Mouse (Mus musculus) stomach, postnatal 0 days (tissue): ENCODE measurements around the gene Rpl7a. TPM values are rescaled to one million over a fixed set of nuclear protein-coding genes. Genes with fewer than 3 reads are reported as not detected.

Experiments
- ATAC-seq: fragments of 200-750 bp; cut with Nextera tagmentation; 2 replicates; pipeline ENCODE4 v1.8.0; 2017; ENCODE audit not compliant: low FRiP score, low TSS enrichment
- DNase-seq: peaks from one replicate; pipeline ENCODE4 v3.0.0-alpha.2; 2016; ENCODE audit warnings: low spot score
- H3K27ac ChIP-seq: fragments of 300-500 bp; sonication (generic); replicated peaks from 2 replicates; pipeline ENCODE4 v1.5.1; 2014; ENCODE audit warnings: mild to moderate bottlenecking, control low read depth
- H3K27me3 ChIP-seq: fragments of 300-500 bp; sonication (generic); 2 replicates; pipeline ENCODE4 v1.6.1; 2014; ENCODE audit warnings: low read length; ENCODE audit not compliant: control insufficient read depth, insufficient read depth
- H3K36me3 ChIP-seq: fragments of 300-500 bp; sonication (generic); 2 replicates; pipeline ENCODE4 v1.6.1; 2014; ENCODE audit warnings: low read length, mixed read lengths; ENCODE audit not compliant: control insufficient read depth, insufficient read depth
- H3K4me1 ChIP-seq: fragments of 300-500 bp; sonication (generic); replicated peaks from 2 replicates; pipeline ENCODE4 v1.6.1; 2014; ENCODE audit warnings: antibody characterized with exemption; ENCODE audit not compliant: control insufficient read depth, insufficient read depth
- H3K4me2 ChIP-seq: fragments of 300-500 bp; sonication (generic); replicated peaks from 2 replicates; pipeline ENCODE4 v1.6.1; 2014; ENCODE audit warnings: low read depth, mild to moderate bottlenecking, control low read depth, moderate library complexity
- H3K4me3 ChIP-seq: fragments of 300-500 bp; sonication (generic); 2 replicates; pipeline ENCODE4 v1.5.1; 2014; ENCODE audit warnings: low read depth, low read length, control low read depth
- H3K9ac ChIP-seq: fragments of 300-500 bp; sonication (generic); 2 replicates; pipeline ENCODE4 v1.6.1; 2014; ENCODE audit warnings: mild to moderate bottlenecking, low read length, control low read depth, mixed read lengths
- H3K9me3 ChIP-seq: fragments of 300-500 bp; sonication (generic); 2 replicates; pipeline ENCODE4 v1.6.1; 2016; ENCODE audit warnings: low read length; ENCODE audit not compliant: control insufficient read depth
- CTCF ChIP-seq: IDR thresholded peaks from 2 replicates; pipeline ENCODE4 v1.5.1; 2016; ENCODE audit warnings: antibody characterized with exemption, low read depth, mild to moderate bottlenecking, moderate library complexity
- EP300 ChIP-seq: optimal IDR thresholded peaks from 2 replicates; pipeline ENCODE3; 2016; ENCODE audit warnings: antibody characterized with exemption
- WGBS: fragments of 180-500 bp; shearing (Covaris S2); extraction: QIAGEN DNeasy Blood & Tissue Kit; methylation state at CpG from one replicate; pipeline ENCODE4 v1.1.7; 2014; 5-methylcytosine and 5-hydroxymethylcytosine counted together
- polyA plus RNA-seq: library from polyadenylated mRNA; unstranded; fragments of >200 nt; fragmentation: Nextera tagmentation; extraction: Ambion mirVana; gene quantifications from 2 replicates; pipeline ENCODE4 v1.2.1, GENCODE M21; 2015

The Rpl7a gene
- polyA plus RNA-seq, 1 experiment from 2014 or later = 505 TPM

- peaks cover 35% of the 10 kb centered on the region for H3K36me3 ChIP-seq
- no peaks in the 10 kb centered on the region for H3K9me3 ChIP-seq
- no peak overlapping the region for H3K9ac ChIP-seq
- no peaks in the 10 kb centered on the region for H3K27me3 ChIP-seq
- TF ChIP-seq CTCF (0 out of 2 replicates have a peak, but pooled peaks have one; percentile 13), EP300 (no peak)
- ATAC-seq (no peak), DNase-seq (peak; percentile 6)
- H3K27ac ChIP-seq = no peak overlapping the region
- no peaks in the 10 kb centered on the region for H3K4me1 ChIP-seq
- WGBS = 84% methylated on average over 4 of the region's 4 CpGs
- H3K4me2 ChIP-seq = no peak overlapping the region
- H3K4me3 ChIP-seq = no peak overlapping the region
These were observed 14.7 kb upstream of the Rpl7a start for GRCm38 (mm10) chr2:26895898-26896297.

- TF ChIP-seq CTCF (no peak), EP300 (no peak)
- WGBS = 48% methylated on average over 1 of the region's 1 CpGs
- DNase-seq = no peak
These were observed 9.8 kb upstream of the Rpl7a start for GRCm38 (mm10) chr2:26900731-26901130.

GRCm38 (mm10) chr2:26901834-26902400 is 8.6 kb upstream of the Rpl7a start:
- Histone ChIP-seq H3K4me3 (peak overlapping the region; percentile 60), H3K4me2 (peak overlapping the region; percentile 75), H3K27me3 (no peaks in the 10 kb centered on the region), H3K27ac (peak overlapping the region; percentile 88), H3K9me3 (no peaks in the 10 kb centered on the region), H3K9ac (peak overlapping the region; percentile 79), H3K4me1 (peaks cover 8% of the 10 kb centered on the region; the same call in 1 of the 2 replicates), H3K36me3 (peaks cover 21% of the 10 kb centered on the region)
- no peak for ATAC-seq
- 5% methylated on average over 7 of the region's 7 CpGs for WGBS
- DNase-seq = no peak
- TF ChIP-seq CTCF = no peak
- no peak for TF ChIP-seq EP300

More at GRCm38 (mm10) chr2:26900731-26901130, 9.8 kb upstream of the Rpl7a start:
- Histone ChIP-seq H3K9me3 (no peaks in the 10 kb centered on the region), H3K4me1 (peaks cover 8% of the 10 kb centered on the region; the same call in 1 of the 2 replicates), H3K4me3 (no peak overlapping the region), H3K36me3 (peaks cover 14% of the 10 kb centered on the region), H3K27ac (no peak overlapping the region), H3K9ac (no peak overlapping the region), H3K27me3 (no peaks in the 10 kb centered on the region), H3K4me2 (no peak overlapping the region)
- no peak for ATAC-seq

- H3K4me1 ChIP-seq = peaks cover 8% of the 10 kb centered on the region; the same call in 1 of the 2 replicates
- TF ChIP-seq CTCF = 0 out of 2 replicates have a peak, but pooled peaks have one; percentile 14
- TF ChIP-seq EP300 = peak; percentile 51
- no peaks in the 10 kb centered on the region for H3K9me3 ChIP-seq
- peak within 1 kb of the TSS; percentile 75 for H3K4me2 ChIP-seq
- under 1% methylated on average over 41 of the region's 41 CpGs for WGBS
- peak; percentile 96 for DNase-seq
- H3K36me3 ChIP-seq = peaks cover 22% of the 10 kb centered on the region
- H3K27ac ChIP-seq = peak within 1 kb of the TSS; percentile 88
- ATAC-seq = peak; percentile 95
- H3K27me3 ChIP-seq = no peaks in the 10 kb centered on the region
- H3K4me3 ChIP-seq = peak within 1 kb of the TSS; percentile 60
- peak within 1 kb of the TSS; percentile 79 for H3K9ac ChIP-seq
These were observed 7.9 kb upstream of the Rpl7a start, which contains the start of gene Surf6 for GRCm38 (mm10) chr2:26902467-26903220. Gene Surf6, minus strand, starts transcription at chr2:26902879.

- H3K4me1 ChIP-seq = peaks cover 8% of the 10 kb centered on the region
- H3K9me3 ChIP-seq = no peaks in the 10 kb centered on the region
- peak overlapping the region; percentile 88 for H3K27ac ChIP-seq
- ATAC-seq (no peak), DNase-seq (no peak)
- TF ChIP-seq CTCF = no peak
- TF ChIP-seq EP300 = no peak
- peak overlapping the region; percentile 70 for H3K9ac ChIP-seq
- H3K4me2 ChIP-seq = peak overlapping the region; percentile 75
- WGBS = 10% methylated on average over 7 of the region's 7 CpGs
- peaks cover 22% of the 10 kb centered on the region for H3K36me3 ChIP-seq
- peak overlapping the region; percentile 60 for H3K4me3 ChIP-seq
- H3K27me3 ChIP-seq = no peaks in the 10 kb centered on the region
These were observed 7.3 kb upstream of the Rpl7a start for GRCm38 (mm10) chr2:26903311-26903710.

- no peaks in the 10 kb centered on the region for H3K27me3 ChIP-seq
- ATAC-seq = no peak
- TF ChIP-seq EP300 = no peak
- no peak for TF ChIP-seq CTCF
- H3K4me2 ChIP-seq = no peak overlapping the region
- no peaks in the 10 kb centered on the region for H3K9me3 ChIP-seq
- peaks cover 12% of the 10 kb centered on the region for H3K36me3 ChIP-seq
- H3K9ac ChIP-seq = no peak overlapping the region
- H3K4me3 ChIP-seq = no peak overlapping the region
- 92% methylated on average over 2 of the region's 2 CpGs for WGBS
- no peak overlapping the region for H3K27ac ChIP-seq
- DNase-seq = no peak
- peaks cover 10% of the 10 kb centered on the region for H3K4me1 ChIP-seq
These were observed 4.6 kb upstream of the Rpl7a start for GRCm38 (mm10) chr2:26905936-26906335.
